Mouse (Mus musculus): ENCODE measurements around the gene Aldh2. TPM values are rescaled to one million over a fixed set of nuclear protein-coding genes. Genes with fewer than 3 reads are reported as not detected.

Aldh2 gene
- total and polyA plus RNA-seq, 2 experiments from 2014 or later, result 104 to 139 TPM

DNA sequence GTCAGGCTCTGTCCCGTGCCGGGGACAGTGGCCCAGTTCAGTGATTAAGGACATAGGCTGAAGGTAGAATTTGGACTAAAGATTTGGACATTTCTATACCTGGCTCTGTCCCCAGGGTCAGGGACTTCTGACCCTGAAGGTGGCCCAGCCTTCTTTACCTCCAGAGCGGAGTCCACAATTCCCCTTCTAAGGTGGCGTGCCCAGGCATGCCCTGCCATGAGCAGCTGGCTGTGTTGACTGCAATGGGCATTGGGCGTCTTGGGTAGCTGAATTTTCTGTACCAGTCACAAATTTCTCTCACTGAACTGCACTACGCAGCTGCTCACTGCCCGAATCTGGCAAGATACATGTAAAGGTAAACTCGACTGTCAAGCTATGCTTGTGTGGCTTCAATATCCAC, 11.7 kb downstream of the Aldh2 start:
- Histone ChIP-seq H3K27me3 (ENCODE audit: insufficient read depth, low read length) (no peaks in the 10 kb centered on the region), H3K27ac (ENCODE audit: low read depth, low read length) (no peak overlapping the region), H3K4me1 (ENCODE audit: insufficient read depth, low read length) (no peaks in the 10 kb centered on the region), H3K36me3 (ENCODE audit: insufficient read depth, low read length) (peaks cover 18% of the 10 kb centered on the region), H3K4me2 (ENCODE audit: low read depth, low read length, poor library complexity, severe bottlenecking) (no peak overlapping the region), H3K9me3 (ENCODE audit: low read length) (no peaks in the 10 kb centered on the region), H3K4me3 (ENCODE audit: low read depth, low read length) (no peak overlapping the region), H3K9ac (replicated peaks; ENCODE audit: low read length, poor library complexity, severe bottlenecking) (no peak overlapping the region)
- ATAC-seq (ENCODE audit: low FRiP score) (no peak), DNase-seq (ENCODE audit: low spot score) (no peak)
- WGBS, result 96% methylated on average over 8 of the region's 8 CpGs
- TF ChIP-seq CTCF (IDR thresholded peaks at IDR 0.05), result no peak

DNA sequence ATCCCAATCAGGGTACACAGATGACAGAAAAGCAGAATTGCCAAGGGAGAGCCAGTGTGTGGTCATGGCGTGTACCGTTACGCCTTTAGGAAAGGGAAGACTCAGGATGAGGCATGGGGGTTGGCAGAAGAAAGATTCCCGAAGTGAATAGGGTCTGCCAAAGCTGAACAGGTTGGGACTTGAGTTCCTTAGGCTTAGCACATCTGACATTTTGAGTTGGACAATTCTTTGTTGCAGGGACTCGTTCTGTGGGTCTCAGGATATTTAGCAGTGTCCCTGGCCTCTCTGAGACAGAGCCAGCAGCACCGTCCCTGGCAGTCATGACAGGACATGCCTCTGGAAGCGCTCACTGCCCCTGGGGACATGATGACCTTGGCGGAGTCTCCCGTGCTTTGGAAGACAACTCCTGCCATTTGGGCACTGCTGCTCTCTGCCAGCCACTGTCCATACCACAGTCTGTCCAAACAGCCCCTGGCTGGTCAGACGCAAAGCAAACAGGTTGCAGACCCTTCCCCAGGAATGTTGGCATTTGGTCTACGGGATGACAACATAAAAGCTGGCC, 16.6 kb downstream of the Aldh2 start:
- H3K4me3 ChIP-seq (ENCODE audit: low read depth, low read length), result no peak overlapping the region
- no peak overlapping the region for H3K9ac ChIP-seq (replicated peaks; ENCODE audit: low read length, poor library complexity, severe bottlenecking)
- no peaks in the 10 kb centered on the region for H3K9me3 ChIP-seq (ENCODE audit: low read length)
- no peak overlapping the region for H3K4me2 ChIP-seq (ENCODE audit: low read depth, low read length, poor library complexity, severe bottlenecking)
- WGBS, result 89% methylated on average over 11 of the region's 11 CpGs
- ATAC-seq (ENCODE audit: low FRiP score), result no peak
- no peaks in the 10 kb centered on the region for H3K27me3 ChIP-seq (ENCODE audit: insufficient read depth, low read length)
- no peak for DNase-seq (ENCODE audit: low spot score)
- H3K36me3 ChIP-seq (ENCODE audit: insufficient read depth, low read length), result peaks cover 40% of the 10 kb centered on the region
- TF ChIP-seq CTCF (IDR thresholded peaks at IDR 0.05), result no peak
- no peak overlapping the region for H3K27ac ChIP-seq (ENCODE audit: low read depth, low read length)
- no peaks in the 10 kb centered on the region for H3K4me1 ChIP-seq (ENCODE audit: insufficient read depth, low read length)

DNA sequence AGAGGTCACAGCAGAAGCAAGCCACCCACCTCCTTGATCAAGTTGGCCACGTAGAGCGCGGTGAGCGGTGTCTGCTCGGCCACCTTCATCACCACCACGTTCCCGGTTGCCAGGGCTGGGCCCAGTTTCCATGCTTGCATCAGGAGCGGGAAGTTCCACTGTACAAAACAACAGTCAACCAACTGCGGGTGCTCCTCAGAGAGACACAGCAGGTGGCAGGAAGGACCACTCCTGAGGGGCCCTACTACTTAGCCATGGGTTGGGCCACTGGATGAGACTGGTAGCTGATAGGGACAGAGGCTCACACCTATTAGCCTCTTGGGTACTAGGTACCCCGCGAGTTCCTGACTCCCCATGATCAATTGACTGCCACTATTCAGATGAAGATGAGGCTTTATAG, 17.8 kb downstream of the Aldh2 start:
- no peak for TF ChIP-seq CTCF (IDR thresholded peaks at IDR 0.05)
- Histone ChIP-seq H3K4me1 (ENCODE audit: insufficient read depth, low read length) (no peaks in the 10 kb centered on the region), H3K9ac (replicated peaks; ENCODE audit: low read length, poor library complexity, severe bottlenecking) (no peak overlapping the region), H3K27ac (ENCODE audit: low read depth, low read length) (no peak overlapping the region), H3K4me2 (ENCODE audit: low read depth, low read length, poor library complexity, severe bottlenecking) (no peak overlapping the region), H3K27me3 (ENCODE audit: insufficient read depth, low read length) (no peaks in the 10 kb centered on the region), H3K36me3 (ENCODE audit: insufficient read depth, low read length) (peaks cover 48% of the 10 kb centered on the region), H3K4me3 (ENCODE audit: low read depth, low read length) (no peak overlapping the region), H3K9me3 (ENCODE audit: low read length) (no peaks in the 10 kb centered on the region)
- DNase-seq (ENCODE audit: low spot score) (no peak), ATAC-seq (ENCODE audit: low FRiP score) (no peak)
- WGBS, result 97% methylated on average over 11 of the region's 11 CpGs

- no peak for TF ChIP-seq CTCF (IDR thresholded peaks at IDR 0.05)
- DNase-seq (ENCODE audit: low spot score) (no peak), ATAC-seq (ENCODE audit: low FRiP score) (no peak)
Measured at GRCm38 (mm10) chr5:121574145-121574544, 19.5 kb downstream of the Aldh2 start.

GRCm38 (mm10) chr5:121570787-121571186, 22.8 kb downstream of the Aldh2 start:
- H3K4me2 ChIP-seq (ENCODE audit: low read depth, low read length, poor library complexity, severe bottlenecking), result no peak overlapping the region
- DNase-seq (ENCODE audit: low spot score), result no peak
- H3K4me3 ChIP-seq (ENCODE audit: low read depth, low read length), result no peak overlapping the region
- H3K9me3 ChIP-seq (ENCODE audit: low read length), result no peaks in the 10 kb centered on the region
- H3K9ac ChIP-seq (replicated peaks; ENCODE audit: low read length, poor library complexity, severe bottlenecking), result no peak overlapping the region
- no peak for TF ChIP-seq CTCF (IDR thresholded peaks at IDR 0.05)
- WGBS, result 73% methylated on average over 1 of the region's 1 CpGs
- no peak overlapping the region for H3K27ac ChIP-seq (ENCODE audit: low read depth, low read length)
- H3K27me3 ChIP-seq (ENCODE audit: insufficient read depth, low read length), result no peaks in the 10 kb centered on the region
- H3K36me3 ChIP-seq (ENCODE audit: insufficient read depth, low read length), result peaks cover 43% of the 10 kb centered on the region
- H3K4me1 ChIP-seq (ENCODE audit: insufficient read depth, low read length), result no peaks in the 10 kb centered on the region
- ATAC-seq (ENCODE audit: low FRiP score), result no peak

More at GRCm38 (mm10) chr5:121574145-121574544, 19.5 kb downstream of the Aldh2 start:
- Histone ChIP-seq H3K4me3 (ENCODE audit: low read depth, low read length) (no peak overlapping the region), H3K9me3 (ENCODE audit: low read length) (no peaks in the 10 kb centered on the region), H3K27me3 (ENCODE audit: insufficient read depth, low read length) (no peaks in the 10 kb centered on the region), H3K4me2 (ENCODE audit: low read depth, low read length, poor library complexity, severe bottlenecking) (no peak overlapping the region), H3K36me3 (ENCODE audit: insufficient read depth, low read length) (peaks cover 49% of the 10 kb centered on the region), H3K27ac (ENCODE audit: low read depth, low read length) (no peak overlapping the region), H3K9ac (replicated peaks; ENCODE audit: low read length, poor library complexity, severe bottlenecking) (no peak overlapping the region), H3K4me1 (ENCODE audit: insufficient read depth, low read length) (no peaks in the 10 kb centered on the region)
- WGBS, result 88% methylated on average over 13 of the region's 13 CpGs

DNA sequence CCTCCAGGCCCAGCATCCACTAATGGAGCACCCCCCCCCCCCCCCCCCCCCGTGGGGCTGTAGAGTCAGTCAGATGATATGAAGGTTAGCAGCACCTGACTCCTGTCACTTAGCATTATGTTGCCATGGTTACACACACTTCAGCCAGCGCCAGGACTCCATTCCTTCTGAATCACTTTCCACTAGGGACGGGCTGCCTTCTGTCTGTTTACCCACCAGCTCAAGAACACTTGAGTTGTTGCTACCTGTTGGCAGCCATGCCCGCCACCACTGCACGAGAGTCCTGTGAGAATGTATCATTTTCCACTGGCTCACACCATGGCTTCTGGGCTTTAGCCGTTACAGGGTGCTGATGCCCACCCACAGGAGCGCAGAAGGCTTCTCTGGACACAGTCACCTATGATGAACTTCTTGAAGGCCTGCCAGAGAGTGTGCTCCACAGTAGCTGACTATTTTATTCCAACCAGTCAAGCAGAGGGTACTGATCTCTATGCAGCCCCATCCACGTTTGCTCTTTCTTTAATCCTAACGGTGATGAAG, 23.7 kb downstream of the Aldh2 start:
- no peak overlapping the region for H3K4me3 ChIP-seq (ENCODE audit: low read depth, low read length)
- no peak for ATAC-seq (ENCODE audit: low FRiP score)

More for the DNA sequence above, 23.7 kb downstream of the Aldh2 start:
- Histone ChIP-seq H3K4me1 (ENCODE audit: insufficient read depth, low read length) (no peaks in the 10 kb centered on the region), H3K27ac (ENCODE audit: low read depth, low read length) (no peak overlapping the region), H3K27me3 (ENCODE audit: insufficient read depth, low read length) (no peaks in the 10 kb centered on the region), H3K9me3 (ENCODE audit: low read length) (no peaks in the 10 kb centered on the region), H3K9ac (replicated peaks; ENCODE audit: low read length, poor library complexity, severe bottlenecking) (no peak overlapping the region), H3K36me3 (ENCODE audit: insufficient read depth, low read length) (peaks cover 37% of the 10 kb centered on the region), H3K4me2 (ENCODE audit: low read depth, low read length, poor library complexity, severe bottlenecking) (no peak overlapping the region)
- DNase-seq (ENCODE audit: low spot score), result no peak
- no peak for TF ChIP-seq CTCF (IDR thresholded peaks at IDR 0.05)
- 69% methylated on average over 8 of the region's 9 CpGs for WGBS

Data from midbrain, postnatal 0 days (tissue).